Mouse (Mus musculus): ENCODE results near the gene Ncam2. TPM values are rescaled to one million over a fixed set of nuclear protein-coding genes. Genes with fewer than 3 reads are reported as not detected.

Ncam2 gene
- 1.1 and 2.8 TPM in 2 replicates for total RNA-seq (2014; rRNA removed)
- polyA plus RNA-seq (2012; rRNA removed): 0.09 and 0.21 TPM in 2 replicates

GRCm38 (mm10) chr16:81200201-81201071, at the start of gene Ncam2:
Gene Ncam2 (plus strand): TSS chr16:81200697.
- H3K9ac ChIP-seq (ENCODE audit: low read depth, low read length): peak within 1 kb of the TSS; percentile 52
- TF ChIP-seq POLR2A (IDR thresholded peaks at IDR 0.05; ENCODE audit: extremely low read depth, insufficient read depth, low read length) (no peak), CTCF (IDR thresholded peaks at IDR 0.05; ENCODE audit: low read depth, low read length) (no peak)
- H3K4me3 ChIP-seq (ENCODE audit: insufficient read depth, low read depth, low read length): peak within 1 kb of the TSS; percentile 68
- no peaks in the 10 kb centered on the region for H3K36me3 ChIP-seq (ENCODE audit: control insufficient read depth, insufficient read depth, low read length)
- H3K79me2 ChIP-seq (ENCODE audit: control insufficient read depth, insufficient read depth, low read length): no peaks in the 10 kb centered on the region
- no peak within 1 kb of the TSS for H3K27ac ChIP-seq (replicated peaks; ENCODE audit: insufficient read depth, low read depth, low read length)
- peak; percentile 63 for DNase-seq (ENCODE audit: extremely low read depth, low read depth, low spot score)
- no peaks in the 10 kb centered on the region for H3K4me1 ChIP-seq (ENCODE audit: control insufficient read depth, insufficient read depth, low read length)
- 1% methylated on average over 69 of the region's 70 CpGs for WGBS
- no peaks in the 10 kb centered on the region for H3K27me3 ChIP-seq (ENCODE audit: control insufficient read depth, insufficient read depth, low read length)

DNA sequence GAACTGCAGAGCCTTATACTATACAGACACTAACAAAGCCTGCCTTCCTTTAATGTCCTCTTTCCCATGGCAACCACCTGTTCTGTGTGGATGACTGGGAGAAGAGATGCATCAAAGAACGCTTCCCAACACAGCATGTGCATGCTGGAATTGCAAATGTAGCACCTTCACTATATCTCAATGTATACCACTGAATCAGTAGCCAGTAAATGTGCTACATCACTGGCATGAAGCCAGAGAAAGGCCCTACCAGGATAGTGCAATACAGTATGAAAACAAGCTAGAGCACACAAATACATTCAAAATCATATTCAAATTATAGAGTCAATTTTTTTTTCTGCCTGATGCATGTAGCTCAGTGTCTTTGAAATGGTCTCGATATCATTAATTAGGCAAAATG, 29.7 kb upstream of the Ncam2 start:
- H3K79me2 ChIP-seq (ENCODE audit: control insufficient read depth, insufficient read depth, low read length): no peaks in the 10 kb centered on the region
- no peak overlapping the region for H3K9ac ChIP-seq (ENCODE audit: low read depth, low read length)
- DNase-seq (ENCODE audit: extremely low read depth, low read depth, low spot score): no peak
- no peaks in the 10 kb centered on the region for H3K36me3 ChIP-seq (ENCODE audit: control insufficient read depth, insufficient read depth, low read length)
- H3K4me3 ChIP-seq (ENCODE audit: insufficient read depth, low read depth, low read length): no peak overlapping the region
- 84% methylated on average over 2 of the region's 2 CpGs for WGBS
- no peak for TF ChIP-seq POLR2A (IDR thresholded peaks at IDR 0.05; ENCODE audit: extremely low read depth, insufficient read depth, low read length)
- no peak for TF ChIP-seq CTCF (IDR thresholded peaks at IDR 0.05; ENCODE audit: low read depth, low read length)
- H3K4me1 ChIP-seq (ENCODE audit: control insufficient read depth, insufficient read depth, low read length): no peaks in the 10 kb centered on the region
- H3K27ac ChIP-seq (replicated peaks; ENCODE audit: insufficient read depth, low read depth, low read length): no peak overlapping the region
- H3K27me3 ChIP-seq (ENCODE audit: control insufficient read depth, insufficient read depth, low read length): no peaks in the 10 kb centered on the region

DNA sequence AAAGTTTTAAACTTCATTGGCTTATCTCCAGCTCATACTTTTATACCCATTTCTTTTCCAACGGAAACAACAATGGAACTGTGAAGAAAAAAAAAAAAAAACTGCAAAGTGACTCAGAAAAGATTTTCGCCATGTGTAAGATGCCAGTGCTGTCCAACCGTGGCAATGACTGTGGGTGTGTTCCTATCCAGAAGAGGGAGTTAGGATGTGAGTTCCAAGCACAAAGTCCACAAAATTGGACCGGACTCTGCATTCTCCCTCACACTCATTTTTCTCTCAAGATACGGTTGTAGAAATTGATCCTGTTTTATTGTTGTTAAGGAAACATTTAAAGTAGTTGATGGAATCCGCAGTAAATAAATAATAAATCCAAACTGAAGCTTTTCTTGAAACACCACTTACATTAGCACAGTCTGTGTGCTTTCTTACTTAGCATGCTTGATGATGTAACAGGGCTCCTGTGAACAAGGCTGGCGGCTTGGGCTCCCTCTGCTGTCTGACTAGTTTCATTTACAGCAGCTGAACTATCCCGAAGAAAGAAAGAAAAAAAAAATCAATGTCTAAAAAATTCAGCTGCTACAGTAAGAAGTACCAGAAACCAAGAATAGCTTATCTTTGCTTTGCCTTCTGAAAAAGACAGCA, 25.1 kb upstream of the Ncam2 start:
- Histone ChIP-seq H3K79me2 (ENCODE audit: control insufficient read depth, insufficient read depth, low read length) (no peaks in the 10 kb centered on the region), H3K4me3 (ENCODE audit: insufficient read depth, low read depth, low read length) (no peak overlapping the region), H3K4me1 (ENCODE audit: control insufficient read depth, insufficient read depth, low read length) (no peaks in the 10 kb centered on the region), H3K27ac (replicated peaks; ENCODE audit: insufficient read depth, low read depth, low read length) (no peak overlapping the region), H3K9ac (ENCODE audit: low read depth, low read length) (no peak overlapping the region), H3K27me3 (ENCODE audit: control insufficient read depth, insufficient read depth, low read length) (no peaks in the 10 kb centered on the region), H3K36me3 (ENCODE audit: control insufficient read depth, insufficient read depth, low read length) (no peaks in the 10 kb centered on the region)
- 41% methylated on average over 8 of the region's 8 CpGs for WGBS
- TF ChIP-seq CTCF (IDR thresholded peaks at IDR 0.05; ENCODE audit: low read depth, low read length) (peak; percentile 51; the same call in 1 of the 2 replicates), POLR2A (IDR thresholded peaks at IDR 0.05; ENCODE audit: extremely low read depth, insufficient read depth, low read length) (no peak)
- DNase-seq (ENCODE audit: extremely low read depth, low read depth, low spot score): peak; percentile 79

DNA sequence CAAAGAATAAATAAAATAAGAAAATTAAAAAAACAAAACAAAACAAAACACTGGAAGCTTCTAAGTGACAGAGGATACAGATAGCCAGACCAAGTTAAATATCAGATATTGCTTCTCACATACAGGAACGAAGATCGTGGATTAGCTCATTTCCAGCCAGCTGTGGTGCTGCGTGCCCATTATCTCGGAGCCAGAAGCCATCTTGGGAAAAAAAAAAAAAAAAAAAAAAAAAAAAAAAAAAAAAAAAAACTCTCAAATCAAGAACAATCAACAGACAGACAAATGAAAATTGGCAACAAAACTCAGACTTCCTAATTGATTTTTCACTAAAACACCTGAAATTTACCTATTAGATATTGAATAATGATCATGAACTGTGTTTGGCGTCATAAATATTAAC, 20.7 kb upstream of the Ncam2 start:
- Histone ChIP-seq H3K79me2 (ENCODE audit: control insufficient read depth, insufficient read depth, low read length) (no peaks in the 10 kb centered on the region), H3K27me3 (ENCODE audit: control insufficient read depth, insufficient read depth, low read length) (no peaks in the 10 kb centered on the region), H3K36me3 (ENCODE audit: control insufficient read depth, insufficient read depth, low read length) (no peaks in the 10 kb centered on the region), H3K4me3 (ENCODE audit: insufficient read depth, low read depth, low read length) (no peak overlapping the region), H3K27ac (replicated peaks; ENCODE audit: insufficient read depth, low read depth, low read length) (no peak overlapping the region), H3K9ac (ENCODE audit: low read depth, low read length) (no peak overlapping the region), H3K4me1 (ENCODE audit: control insufficient read depth, insufficient read depth, low read length) (no peaks in the 10 kb centered on the region)
- TF ChIP-seq POLR2A (IDR thresholded peaks at IDR 0.05; ENCODE audit: extremely low read depth, insufficient read depth, low read length) (no peak), CTCF (IDR thresholded peaks at IDR 0.05; ENCODE audit: low read depth, low read length) (no peak)
- DNase-seq (ENCODE audit: extremely low read depth, low read depth, low spot score): no peak
- 80% methylated on average over 5 of the region's 5 CpGs for WGBS

GRCm38 (mm10) chr16:81187579-81188179, 12.8 kb upstream of the Ncam2 start:
- 44% methylated on average over 16 of the region's 16 CpGs for WGBS
- H3K9ac ChIP-seq (ENCODE audit: low read depth, low read length): no peak overlapping the region
- peaks cover 4% of the 10 kb centered on the region; the same call in 1 of the 2 replicates for H3K4me1 ChIP-seq (ENCODE audit: control insufficient read depth, insufficient read depth, low read length)
- H3K27ac ChIP-seq (replicated peaks; ENCODE audit: insufficient read depth, low read depth, low read length): peak overlapping the region; percentile 36
- H3K4me3 ChIP-seq (ENCODE audit: insufficient read depth, low read depth, low read length): peak overlapping the region; percentile 8
- peak; percentile 91 for DNase-seq (ENCODE audit: extremely low read depth, low read depth, low spot score)
- TF ChIP-seq CTCF (IDR thresholded peaks at IDR 0.05; ENCODE audit: low read depth, low read length): no peak
- no peak for TF ChIP-seq POLR2A (IDR thresholded peaks at IDR 0.05; ENCODE audit: extremely low read depth, insufficient read depth, low read length)
- no peaks in the 10 kb centered on the region for H3K36me3 ChIP-seq (ENCODE audit: control insufficient read depth, insufficient read depth, low read length)
- H3K27me3 ChIP-seq (ENCODE audit: control insufficient read depth, insufficient read depth, low read length): no peaks in the 10 kb centered on the region
- H3K79me2 ChIP-seq (ENCODE audit: control insufficient read depth, insufficient read depth, low read length): no peaks in the 10 kb centered on the region

Data from liver, adult 2 months (tissue).